Mouse (Mus musculus) liver, postnatal 0 days (tissue): ENCODE measurements around the gene Kcnq5. TPM values are rescaled to one million over a fixed set of nuclear protein-coding genes. Genes with fewer than 3 reads are reported as not detected.

Source experiments
- ATAC-seq: fragments of 200-750 bp; cut with Nextera tagmentation; 2 replicates; pipeline ENCODE4 v1.8.0; 2017; ENCODE audit warnings: mild to moderate bottlenecking, moderate library complexity
- DNase-seq: peaks from one replicate; pipeline ENCODE4 v3.0.0-alpha.2; 2016
- H3K27ac ChIP-seq: fragments of 300-500 bp; sonication (generic); 2 replicates; pipeline ENCODE4 v1.5.1; 2014; ENCODE audit warnings: antibody characterized with exemption, moderate library complexity, mild to moderate bottlenecking, low read depth
- H3K27me3 ChIP-seq: fragments of 300-500 bp; sonication (generic); 2 replicates; pipeline ENCODE4 v1.6.1; 2014; ENCODE audit warnings: low read length, control low read depth, mixed read lengths; ENCODE audit not compliant: insufficient read depth
- H3K36me3 ChIP-seq: fragments of 300-500 bp; sonication (generic); replicated peaks from 2 replicates; pipeline ENCODE4 v1.6.1; 2014; ENCODE audit warnings: mild to moderate bottlenecking, control low read depth, low read length, moderate library complexity, mixed read lengths; ENCODE audit not compliant: insufficient read depth
- H3K4me1 ChIP-seq: fragments of 300-500 bp; sonication (generic); 2 replicates; pipeline ENCODE4 v1.6.1; 2014; ENCODE audit warnings: antibody characterized with exemption, mild to moderate bottlenecking, control low read depth; ENCODE audit not compliant: insufficient read depth
- H3K4me2 ChIP-seq: fragments of 300-500 bp; sonication (generic); 2 replicates; pipeline ENCODE4 v1.6.1; 2014; ENCODE audit warnings: low read depth, mild to moderate bottlenecking, low read length, moderate library complexity, mixed read lengths
- H3K4me3 ChIP-seq: fragments of 300-500 bp; sonication (generic); 2 replicates; pipeline ENCODE4 v1.5.1; 2014; ENCODE audit warnings: low read depth, low read length
- H3K9ac ChIP-seq: fragments of 300-500 bp; sonication (generic); replicated peaks from 2 replicates; pipeline ENCODE4 v1.6.1; 2014; ENCODE audit warnings: mild to moderate bottlenecking, moderate library complexity
- H3K9me3 ChIP-seq: fragments of 300-500 bp; sonication (generic); 2 replicates; pipeline ENCODE4 v1.6.1; 2016; ENCODE audit warnings: mild to moderate bottlenecking, control low read depth, low read length, mixed read lengths
- CTCF ChIP-seq: sonication (generic); IDR thresholded peaks from 2 replicates; pipeline ENCODE4 v1.5.1; 2016; ENCODE audit warnings: antibody characterized with exemption, low read depth
- EP300 ChIP-seq: IDR thresholded peaks from 2 replicates; pipeline ENCODE4 v1.6.1; 2016; ENCODE audit warnings: antibody characterized with exemption, low read depth, mild to moderate bottlenecking
- WGBS: fragments of 180-500 bp; shearing (Covaris S2); extraction: QIAGEN DNeasy Blood & Tissue Kit; methylation state at CpG from one replicate; pipeline ENCODE4 v1.1.7; 2014; ENCODE audit not compliant: insufficient replicate concordance; 5-methylcytosine and 5-hydroxymethylcytosine counted together
- polyA plus RNA-seq: library from polyadenylated mRNA; unstranded; fragments of >200 nt; fragmentation: Nextera tagmentation; extraction: Ambion mirVana; gene quantifications from 2 replicates; pipeline ENCODE4 v1.2.1, GENCODE M21; 2015

Kcnq5 gene
- polyA plus RNA-seq, 1 experiment from 2014 or later = 0.21 TPM

DNA sequence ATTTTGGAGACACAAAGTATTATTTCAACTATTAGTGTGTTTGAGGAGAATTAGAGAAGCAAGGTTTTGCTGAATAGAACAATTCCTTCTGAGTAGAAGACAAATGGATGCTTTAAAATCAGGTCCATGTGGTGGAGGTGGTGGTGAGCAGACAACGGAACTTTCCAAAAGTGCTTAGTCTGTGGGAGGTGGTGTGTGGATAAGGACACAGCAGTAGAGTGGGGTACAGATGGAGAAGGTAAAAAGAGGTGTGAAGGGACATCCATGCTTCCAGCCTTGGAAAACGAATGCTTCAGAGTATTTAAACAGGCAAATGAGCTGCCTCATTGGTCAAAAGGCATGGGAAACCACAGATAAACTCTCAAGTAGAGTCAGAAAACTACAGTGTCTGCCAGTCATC, 422.3 kb downstream of the Kcnq5 start:
- H3K9ac ChIP-seq = no peak overlapping the region
- no peaks in the 10 kb centered on the region for H3K9me3 ChIP-seq
- no peak for TF ChIP-seq EP300
- no peak for TF ChIP-seq CTCF
- WGBS = 65% methylated on average over 2 of the region's 2 CpGs
- DNase-seq = no peak
- H3K27ac ChIP-seq = no peak overlapping the region
- H3K36me3 ChIP-seq = no peaks in the 10 kb centered on the region
- H3K4me1 ChIP-seq = no peaks in the 10 kb centered on the region
- H3K4me2 ChIP-seq = no peak overlapping the region
- ATAC-seq = no peak
- no peak overlapping the region for H3K4me3 ChIP-seq
- no peaks in the 10 kb centered on the region for H3K27me3 ChIP-seq

DNA sequence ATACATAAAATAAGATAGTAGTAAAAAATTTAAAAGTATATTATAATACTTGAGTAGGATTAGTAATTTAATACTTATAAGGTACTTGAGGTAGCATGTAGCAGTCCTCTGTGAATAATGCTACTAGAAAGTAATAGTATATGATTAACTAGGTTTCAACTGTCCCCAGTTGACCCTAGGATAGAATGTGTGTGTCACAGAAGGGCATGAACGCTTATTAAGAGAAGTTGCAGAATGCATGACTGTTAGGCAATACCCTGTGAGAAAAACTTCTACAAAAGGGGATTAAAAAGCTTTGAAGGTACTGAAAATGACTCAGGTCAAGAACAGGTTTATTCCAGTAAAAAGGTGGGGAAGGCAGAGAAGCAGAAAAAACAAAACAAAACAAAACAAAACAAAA, 430.9 kb downstream of the Kcnq5 start:
- no peaks in the 10 kb centered on the region for H3K9me3 ChIP-seq
- H3K27me3 ChIP-seq = no peaks in the 10 kb centered on the region
- TF ChIP-seq CTCF = no peak
- TF ChIP-seq EP300 = no peak
- H3K4me2 ChIP-seq = no peak overlapping the region
- no peaks in the 10 kb centered on the region for H3K36me3 ChIP-seq
- H3K4me1 ChIP-seq = no peaks in the 10 kb centered on the region
- H3K9ac ChIP-seq = no peak overlapping the region
- H3K27ac ChIP-seq = no peak overlapping the region
- DNase-seq = no peak
- ATAC-seq = no peak
- 41% methylated on average over 1 of the region's 1 CpGs for WGBS
- H3K4me3 ChIP-seq = no peak overlapping the region

DNA sequence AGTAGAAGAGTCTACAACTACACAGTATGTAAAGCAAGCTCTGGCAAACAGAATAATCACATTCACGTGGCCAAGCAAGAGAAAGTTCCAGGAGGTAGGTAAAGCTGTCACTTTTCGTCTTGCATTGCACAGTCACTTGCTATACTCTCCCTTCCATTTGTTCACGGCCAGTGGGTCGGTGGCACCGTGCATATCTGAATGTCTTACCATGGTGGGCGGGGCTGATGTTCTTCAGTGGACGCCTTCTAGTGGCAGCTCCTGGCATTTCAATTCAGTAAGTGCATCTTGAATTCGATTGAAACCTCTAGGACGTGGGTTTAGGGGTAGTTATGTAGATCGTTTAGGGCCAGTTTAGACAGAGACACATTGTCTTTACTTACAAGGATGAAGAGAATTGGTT, 439.7 kb downstream of the Kcnq5 start:
- no peak overlapping the region for H3K9ac ChIP-seq
- 83% methylated on average over 10 of the region's 10 CpGs for WGBS

DNA sequence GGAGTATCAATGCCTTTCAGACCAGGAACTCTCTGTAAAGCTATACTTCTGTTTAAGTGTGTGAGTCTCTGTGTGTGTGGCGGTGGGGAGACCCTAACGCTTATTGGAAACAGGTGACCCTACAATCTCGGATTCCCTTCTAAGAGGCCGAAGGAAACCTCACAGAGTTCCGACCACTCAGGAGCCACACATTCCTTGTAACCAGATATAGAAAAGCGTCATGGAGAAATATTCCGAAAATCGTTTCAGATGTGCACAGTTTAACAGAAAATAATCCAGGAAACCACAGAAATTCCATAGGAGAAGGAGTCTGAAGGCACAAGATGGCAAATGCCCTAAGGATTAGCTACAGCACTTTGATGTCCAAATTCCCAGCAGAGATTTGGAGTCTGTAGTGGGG, 440.3 kb downstream of the Kcnq5 start:
- 81% methylated on average over 8 of the region's 8 CpGs for WGBS
- H3K4me2 ChIP-seq = no peak overlapping the region
- H3K4me3 ChIP-seq = no peak overlapping the region
- no peaks in the 10 kb centered on the region for H3K36me3 ChIP-seq
- ATAC-seq (no peak), DNase-seq (no peak)
- no peak overlapping the region for H3K9ac ChIP-seq
- no peaks in the 10 kb centered on the region for H3K4me1 ChIP-seq
- TF ChIP-seq CTCF = no peak
- TF ChIP-seq EP300 = no peak
- H3K9me3 ChIP-seq = no peaks in the 10 kb centered on the region
- no peak overlapping the region for H3K27ac ChIP-seq
- no peaks in the 10 kb centered on the region for H3K27me3 ChIP-seq

More for the DNA sequence above, 439.7 kb downstream of the Kcnq5 start:
- no peak overlapping the region for H3K27ac ChIP-seq
- H3K4me1 ChIP-seq = no peaks in the 10 kb centered on the region
- no peaks in the 10 kb centered on the region for H3K9me3 ChIP-seq
- TF ChIP-seq EP300 (no peak), CTCF (0 out of 2 replicates have a peak, but pooled peaks have one; percentile 6)
- ATAC-seq (no peak), DNase-seq (no peak)
- H3K4me2 ChIP-seq = no peak overlapping the region
- H3K27me3 ChIP-seq = no peaks in the 10 kb centered on the region
- H3K36me3 ChIP-seq = no peaks in the 10 kb centered on the region
- H3K4me3 ChIP-seq = no peak overlapping the region

DNA sequence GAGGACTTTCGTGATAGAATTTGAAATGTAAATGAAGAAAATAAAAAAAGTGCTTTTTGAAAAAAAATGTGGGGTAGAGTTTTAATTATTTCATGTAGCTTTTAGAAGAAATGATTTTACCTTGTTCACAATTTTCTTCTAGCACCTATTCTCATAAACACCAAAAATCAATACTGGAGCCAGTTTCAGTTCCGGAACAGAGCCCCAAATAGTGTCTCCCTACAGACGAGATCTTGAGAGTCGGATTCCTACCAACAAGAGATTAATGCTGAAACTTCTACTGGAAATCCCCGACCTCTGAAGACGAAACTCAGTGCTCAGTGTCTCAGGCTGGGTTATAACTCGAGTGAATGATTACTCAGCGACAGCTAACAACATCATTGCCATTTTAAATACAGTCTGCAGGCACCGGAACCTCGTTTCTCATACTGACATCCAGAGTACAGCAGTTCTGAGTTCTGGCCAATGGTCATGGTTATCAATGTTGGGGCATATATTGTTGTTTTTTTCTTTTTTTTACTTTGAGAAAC, 441.6 kb downstream of the Kcnq5 start:
- Histone ChIP-seq H3K27ac (no peak overlapping the region), H3K9ac (no peak overlapping the region), H3K4me2 (no peak overlapping the region), H3K36me3 (no peaks in the 10 kb centered on the region), H3K9me3 (no peaks in the 10 kb centered on the region), H3K4me3 (no peak overlapping the region), H3K4me1 (no peaks in the 10 kb centered on the region), H3K27me3 (no peaks in the 10 kb centered on the region)
- DNase-seq (no peak), ATAC-seq (no peak)
- WGBS = 74% methylated on average over 10 of the region's 10 CpGs
- no peak for TF ChIP-seq CTCF
- no peak for TF ChIP-seq EP300

DNA sequence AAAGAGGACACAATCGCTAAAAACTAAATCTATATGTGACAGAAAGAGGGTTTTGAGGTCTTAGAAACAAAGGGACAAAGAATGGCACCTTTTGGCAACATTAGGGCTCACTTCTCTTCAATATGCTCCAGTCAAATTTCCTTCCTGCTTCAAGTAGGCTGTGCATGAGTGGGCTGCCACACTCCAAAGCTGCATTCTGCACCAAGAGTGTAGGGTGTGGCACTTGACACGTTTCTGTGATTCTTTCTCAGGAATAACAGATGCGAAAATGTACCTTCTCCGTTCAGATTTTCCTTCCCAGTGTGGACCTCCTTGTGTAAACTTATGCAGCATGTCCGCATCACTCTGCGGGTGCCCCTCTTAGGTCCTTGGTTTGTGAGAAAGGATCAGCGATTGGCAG, 455.1 kb downstream of the Kcnq5 start:
- Histone ChIP-seq H3K27me3 (no peaks in the 10 kb centered on the region), H3K9me3 (no peaks in the 10 kb centered on the region), H3K9ac (no peak overlapping the region), H3K4me2 (no peak overlapping the region), H3K27ac (no peak overlapping the region), H3K36me3 (no peaks in the 10 kb centered on the region), H3K4me3 (no peak overlapping the region), H3K4me1 (no peaks in the 10 kb centered on the region)
- DNase-seq (no peak), ATAC-seq (no peak)
- 74% methylated on average over 7 of the region's 7 CpGs for WGBS
- TF ChIP-seq EP300 (no peak), CTCF (no peak)
